Mouse (Mus musculus) liver, adult 2 months (tissue): ENCODE results near the gene Gpr142. TPM values are rescaled to one million over a fixed set of nuclear protein-coding genes. Genes with fewer than 3 reads are reported as not detected.
A peak's percentile ranks its signal among the peaks of the same experiment; 100 is the strongest.

ENCODE experiments used
- DNase-seq: peaks from one replicate; pipeline ENCODE4 v3.0.0-alpha.2; 2011; ENCODE audit warnings: low read depth, low spot score; ENCODE audit errors: extremely low read depth
- H3K27ac ChIP-seq: fragments of 200-500 bp; replicated peaks from 2 replicates; pipeline ENCODE4 v1.5.1; 2012; ENCODE audit warnings: low read depth, mild to moderate bottlenecking, control low read depth, inconsistent platforms, low read length; ENCODE audit not compliant: insufficient read depth
- H3K27me3 ChIP-seq: fragments of 200-500 bp; 2 replicates; pipeline ENCODE4 v1.6.1; 2012; ENCODE audit warnings: mild to moderate bottlenecking, moderate library complexity, low read length, inconsistent platforms; ENCODE audit not compliant: control insufficient read depth, insufficient read depth
- H3K36me3 ChIP-seq: fragments of 200-500 bp; 2 replicates; pipeline ENCODE4 v1.6.1; 2012; ENCODE audit warnings: low read length, inconsistent platforms; ENCODE audit not compliant: control insufficient read depth, insufficient read depth
- H3K4me1 ChIP-seq: fragments of 200-500 bp; 2 replicates; pipeline ENCODE4 v1.6.1; 2011; ENCODE audit warnings: low read length; ENCODE audit not compliant: control insufficient read depth, insufficient read depth
- H3K4me3 ChIP-seq: fragments of 200-500 bp; 2 replicates; pipeline ENCODE4 v1.5.1; 2011; ENCODE audit warnings: low read depth, mild to moderate bottlenecking, control low read depth, low read length, moderate library complexity; ENCODE audit not compliant: insufficient read depth
- H3K79me2 ChIP-seq: fragments of 200-500 bp; 2 replicates; pipeline ENCODE4 v1.6.1; 2012; ENCODE audit warnings: inconsistent platforms, mild to moderate bottlenecking, low read length, moderate library complexity; ENCODE audit not compliant: control insufficient read depth, insufficient read depth
- H3K9ac ChIP-seq: fragments of 200-500 bp; 2 replicates; pipeline ENCODE4 v1.6.1; 2012; ENCODE audit warnings: low read depth, mild to moderate bottlenecking, control low read depth, inconsistent platforms, low read length
- CTCF ChIP-seq: fragments of 200-500 bp; IDR thresholded peaks from 2 replicates; pipeline ENCODE4 v1.5.1; 2011; ENCODE audit warnings: low read depth, low read length, control low read depth
- POLR2A ChIP-seq: fragments of 200-500 bp; IDR thresholded peaks from 2 replicates; pipeline ENCODE4 v1.6.1; 2011; ENCODE audit warnings: low read length, control low read depth; ENCODE audit not compliant: insufficient read depth; ENCODE audit errors: extremely low read depth
- WGBS: fragments of 180-500 bp; shearing (Covaris S2); methylation state at CpG from one replicate; pipeline ENCODE4 v1.1.7; 2018; 5-methylcytosine and 5-hydroxymethylcytosine counted together
- polyA plus RNA-seq: library from polyadenylated mRNA; depleted of rRNA; stranded (reverse); fragments of >200 nt; gene quantifications from 2 replicates; pipeline ENCODE4 v1.2.3, GENCODE M21; 2012
- total RNA-seq: library from RNA; depleted of rRNA; stranded (reverse); fragments of >200 nt; gene quantifications from 2 replicates; pipeline ENCODE4 v1.2.3, GENCODE M21; 2014

Gene Gpr142
- total and polyA plus RNA-seq, 2 experiments: not detected

GRCm38 (mm10) chr11:114795231-114795746, 3.4 kb upstream of the Gpr142 start:
- DNase-seq: no peak
- 8% methylated on average over 7 of the region's 7 CpGs for WGBS
- Histone ChIP-seq H3K9ac (no peak overlapping the region), H3K27me3 (peaks cover 17% of the 10 kb centered on the region), H3K4me3 (no peak overlapping the region), H3K4me1 (no peaks in the 10 kb centered on the region; the same call in 1 of the 2 replicates), H3K79me2 (no peaks in the 10 kb centered on the region), H3K27ac (no peak overlapping the region), H3K36me3 (no peaks in the 10 kb centered on the region)
- no peak for TF ChIP-seq POLR2A
- peak; percentile 36 for TF ChIP-seq CTCF

DNA sequence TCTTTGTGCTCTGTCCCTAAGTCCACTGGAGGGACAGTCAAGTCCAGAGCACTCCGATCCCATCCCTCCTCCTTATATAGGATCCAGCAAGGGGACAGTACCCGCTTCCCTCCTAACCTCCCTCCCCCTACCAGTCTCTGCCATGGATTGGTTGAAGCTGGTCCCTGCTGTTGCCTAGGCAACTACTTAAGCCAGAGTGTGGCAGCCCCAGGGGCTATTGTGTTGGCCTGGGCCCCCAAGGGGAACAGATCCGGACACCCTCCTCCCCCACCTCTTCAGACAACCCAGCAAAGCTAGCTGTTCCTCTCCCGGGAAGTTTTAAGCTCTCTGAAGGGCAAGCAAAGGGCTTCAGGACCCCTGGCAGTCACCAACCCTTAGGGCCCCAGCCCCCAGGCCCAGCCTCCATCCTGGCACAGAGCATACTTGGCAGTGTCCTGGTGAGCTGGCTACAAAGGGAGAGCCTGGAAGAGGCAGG, 2.8 kb upstream of the Gpr142 start, which contains the start of gene Btbd17:
Btbd17 (minus strand) TSS at position 98 of the 475 bp plus-strand sequence.
- Histone ChIP-seq H3K79me2 (no peaks in the 10 kb centered on the region), H3K4me3 (no peak within 1 kb of the TSS), H3K4me1 (no peaks in the 10 kb centered on the region; the same call in 1 of the 2 replicates), H3K27me3 (peaks cover 15% of the 10 kb centered on the region), H3K9ac (no peak within 1 kb of the TSS), H3K27ac (no peak within 1 kb of the TSS), H3K36me3 (no peaks in the 10 kb centered on the region)
- no peak for DNase-seq
- TF ChIP-seq CTCF: no peak
- no peak for TF ChIP-seq POLR2A
- WGBS: 35% methylated on average over 4 of the region's 4 CpGs

DNA sequence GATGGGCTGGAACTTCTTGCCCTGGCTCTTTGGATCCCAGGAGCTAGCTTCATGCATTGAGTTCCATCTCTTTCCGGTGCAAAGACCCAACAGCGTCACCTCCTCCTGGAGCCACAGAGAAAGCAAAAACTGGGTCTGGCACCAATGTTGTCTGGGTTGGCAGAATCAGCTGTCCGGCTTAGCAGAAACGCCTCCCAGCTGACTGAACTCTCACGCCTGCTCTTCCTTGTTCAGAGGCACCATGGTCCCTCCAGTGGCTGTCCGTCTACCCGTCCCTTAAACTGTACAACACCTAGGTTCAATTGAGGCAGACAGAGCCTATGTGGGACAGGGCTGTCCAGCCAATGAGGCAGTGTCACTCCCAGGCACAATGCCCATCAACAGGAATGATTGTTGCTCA, 1.5 kb upstream of the Gpr142 start:
- no peak for TF ChIP-seq POLR2A
- no peak for TF ChIP-seq CTCF
- peaks cover 7% of the 10 kb centered on the region for H3K27me3 ChIP-seq
- H3K4me3 ChIP-seq: no peak overlapping the region
- H3K4me1 ChIP-seq: no peaks in the 10 kb centered on the region; the same call in 1 of the 2 replicates
- WGBS: 91% methylated on average over 7 of the region's 7 CpGs
- H3K9ac ChIP-seq: no peak overlapping the region
- H3K27ac ChIP-seq: no peak overlapping the region
- no peaks in the 10 kb centered on the region for H3K36me3 ChIP-seq
- no peak for DNase-seq
- H3K79me2 ChIP-seq: no peaks in the 10 kb centered on the region

- Histone ChIP-seq H3K27ac (no peak overlapping the region), H3K36me3 (no peaks in the 10 kb centered on the region), H3K4me1 (no peaks in the 10 kb centered on the region; the same call in 1 of the 2 replicates), H3K27me3 (peaks cover 5% of the 10 kb centered on the region; the same call in 1 of the 2 replicates), H3K9ac (no peak overlapping the region), H3K79me2 (no peaks in the 10 kb centered on the region), H3K4me3 (no peak overlapping the region)
- 86% methylated on average over 3 of the region's 3 CpGs for WGBS
- no peak for DNase-seq
- TF ChIP-seq POLR2A: no peak
- TF ChIP-seq CTCF: no peak
Observed at GRCm38 (mm10) chr11:114797981-114798380, 743 bp upstream of the Gpr142 start.

DNA sequence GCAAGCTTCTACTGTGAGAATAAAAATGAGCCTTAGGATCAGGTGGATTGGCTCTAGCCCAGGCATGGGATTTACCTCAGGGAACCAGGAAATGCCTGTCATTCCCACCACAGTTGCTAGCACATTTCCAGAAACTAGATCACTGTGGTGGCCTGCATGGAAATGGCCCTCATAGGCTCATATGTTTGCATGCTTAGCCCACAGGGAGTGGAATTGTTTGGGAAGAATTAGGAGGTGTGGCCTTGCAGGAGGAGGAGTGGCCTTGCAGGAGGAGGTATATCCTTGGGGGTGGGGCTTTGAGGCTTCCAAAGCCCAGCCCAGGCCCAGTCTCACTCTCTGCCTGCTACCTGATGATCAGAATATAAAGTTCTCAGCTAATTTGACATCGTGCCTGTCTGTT, 3.2 kb downstream of the Gpr142 start:
- Histone ChIP-seq H3K4me3 (no peak overlapping the region), H3K4me1 (no peaks in the 10 kb centered on the region), H3K9ac (no peak overlapping the region), H3K27me3 (peaks cover 5% of the 10 kb centered on the region; the same call in 1 of the 2 replicates), H3K27ac (no peak overlapping the region), H3K79me2 (no peaks in the 10 kb centered on the region), H3K36me3 (no peaks in the 10 kb centered on the region)
- TF ChIP-seq CTCF (no peak), POLR2A (no peak)
- DNase-seq: no peak
- 93% methylated on average over 1 of the region's 1 CpGs for WGBS

- 72% methylated on average over 15 of the region's 15 CpGs for WGBS
- DNase-seq: no peak
- H3K9ac ChIP-seq: no peak overlapping the region
- no peak for TF ChIP-seq POLR2A
- no peak for TF ChIP-seq CTCF
- H3K4me1 ChIP-seq: no peaks in the 10 kb centered on the region
- H3K36me3 ChIP-seq: no peaks in the 10 kb centered on the region
- H3K27ac ChIP-seq: no peak overlapping the region
- peaks cover 5% of the 10 kb centered on the region; the same call in 1 of the 2 replicates for H3K27me3 ChIP-seq
- no peaks in the 10 kb centered on the region for H3K79me2 ChIP-seq
- no peak overlapping the region for H3K4me3 ChIP-seq
Observed at GRCm38 (mm10) chr11:114802540-114803267, 4.0 kb downstream of the Gpr142 start.
